Mouse (Mus musculus) right cerebral cortex, adult 2 months (tissue): ENCODE data around the gene Serpina1e.

ENCODE experiments used
- DNase-seq, 2 experiments: peaks; one replicate each; pipeline ENCODE4 v3.0.0; 2021 to 2022; ENCODE audit warnings: low spot score in 2 of 2

Gene Serpina1e

GRCm38 (mm10) chr12:103958798-103959197 is at the start of gene Serpina1e:
TSS of gene Serpina1e (minus strand) at chr12:103958975.
- DNase-seq = no peak

- DNase-seq = no peak
These were observed 45.9 kb upstream of the Serpina1e start for GRCm38 (mm10) chr12:104004689-104005088.

GRCm38 (mm10) chr12:104003238-104003612 is 44.5 kb upstream of the Serpina1e start:
- DNase-seq = peak in 1 of 2 experiments; percentile 29

GRCm38 (mm10) chr12:104002569-104003237 is 43.9 kb upstream of the Serpina1e start:
- DNase-seq = no peak

GRCm38 (mm10) chr12:104000594-104000993 is 41.8 kb upstream of the Serpina1e start:
- DNase-seq = no peak

GRCm38 (mm10) chr12:103999611-104000010 is 40.8 kb upstream of the Serpina1e start:
- DNase-seq = peak; percentile 64 to 68

- no peak for DNase-seq
These were observed 37.7 kb upstream of the Serpina1e start for GRCm38 (mm10) chr12:103996513-103996912.

GRCm38 (mm10) chr12:103995292-103996072 is 36.7 kb upstream of the Serpina1e start:
- DNase-seq = peak; percentile 92 to 94

- peak; percentile 38 to 45 for DNase-seq
These were observed 34.2 kb upstream of the Serpina1e start for GRCm38 (mm10) chr12:103992945-103993344.

- no peak for DNase-seq
These were observed 31.1 kb upstream of the Serpina1e start, which contains the start of gene Serpina11 for GRCm38 (mm10) chr12:103989857-103990256. TSS of gene Serpina11 (minus strand) at chr12:103989957.

- DNase-seq = no peak
These were observed 30.7 kb upstream of the Serpina1e start for GRCm38 (mm10) chr12:103989514-103989767.

GRCm38 (mm10) chr12:103988754-103989513 is 30.2 kb upstream of the Serpina1e start:
- DNase-seq = no peak

- DNase-seq = no peak
These were observed 27.1 kb upstream of the Serpina1e start for GRCm38 (mm10) chr12:103985868-103986267.

GRCm38 (mm10) chr12:103984935-103985334 is 26.2 kb upstream of the Serpina1e start:
- DNase-seq = peak; percentile 72 to 75

- DNase-seq = no peak
These were observed 23.0 kb upstream of the Serpina1e start for GRCm38 (mm10) chr12:103981646-103982360.

GRCm38 (mm10) chr12:103978294-103978693 is 19.5 kb upstream of the Serpina1e start:
- DNase-seq = peak in 1 of 2 experiments; percentile 23

- no peak for DNase-seq
These were observed 19.1 kb upstream of the Serpina1e start for GRCm38 (mm10) chr12:103977846-103978245.

GRCm38 (mm10) chr12:103977060-103977459 is 18.3 kb upstream of the Serpina1e start:
- DNase-seq = no peak

GRCm38 (mm10) chr12:103971080-103971479 is 12.3 kb upstream of the Serpina1e start:
- DNase-seq = peak in 1 of 2 experiments; percentile 28

GRCm38 (mm10) chr12:103969577-103970116 is 10.9 kb upstream of the Serpina1e start:
- DNase-seq = no peak

GRCm38 (mm10) chr12:103966761-103967160 is 8.0 kb upstream of the Serpina1e start:
- no peak for DNase-seq
